Mouse (Mus musculus) skeletal muscle tissue, adult 2 months (tissue): ENCODE results near the gene Acin1.

ENCODE experiments used
- DNase-seq: peaks from one replicate; pipeline ENCODE4 v3.0.0-alpha.2; 2012; ENCODE audit warnings: low read depth, low spot score

Gene Acin1

DNA sequence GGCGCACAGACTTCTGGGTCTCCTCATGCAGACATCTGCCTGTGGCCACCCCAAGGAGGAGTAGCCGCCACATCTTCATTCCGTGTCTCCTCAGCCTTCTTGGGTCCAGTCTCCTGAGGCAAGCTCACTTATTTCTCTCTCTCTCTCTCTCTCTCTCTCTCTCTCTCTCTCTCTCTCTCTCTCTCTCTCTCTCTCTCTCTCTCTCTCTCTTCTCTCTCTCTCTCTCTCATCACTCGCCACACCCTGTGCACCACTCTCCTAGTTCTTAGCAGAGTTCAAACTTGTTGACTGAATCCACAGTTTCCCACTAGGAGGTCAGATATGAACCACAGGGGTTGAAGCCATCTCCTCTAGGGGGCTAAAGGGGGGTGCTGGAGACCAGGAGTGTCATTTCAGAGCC lies 12.0 kb upstream of the Acin1 start, which contains the start of gene Gm29776:
Gene Gm29776 (minus strand): TSS at position 101 of the 400 bp plus-strand sequence.
- DNase-seq, result no peak

DNA sequence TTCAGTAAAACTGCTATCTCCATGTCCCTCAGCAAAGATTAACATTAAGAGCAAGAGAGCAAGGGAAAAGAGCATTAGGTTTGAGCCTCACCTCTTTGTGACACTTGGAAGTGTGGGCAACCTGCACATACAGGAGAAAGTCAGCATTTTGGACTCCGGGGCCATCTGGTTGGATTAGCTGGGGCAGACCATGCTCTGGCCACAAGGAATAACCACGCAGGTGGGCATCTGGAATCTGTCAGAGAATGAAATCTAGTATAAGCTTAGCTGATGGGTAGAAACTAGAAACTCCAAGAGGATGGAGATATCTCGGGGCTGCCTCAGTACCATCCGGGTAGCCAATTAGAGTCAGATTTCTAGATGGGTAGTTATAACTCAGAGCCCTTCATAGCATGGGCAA lies 10.0 kb upstream of the Acin1 start:
- no peak for DNase-seq

DNA sequence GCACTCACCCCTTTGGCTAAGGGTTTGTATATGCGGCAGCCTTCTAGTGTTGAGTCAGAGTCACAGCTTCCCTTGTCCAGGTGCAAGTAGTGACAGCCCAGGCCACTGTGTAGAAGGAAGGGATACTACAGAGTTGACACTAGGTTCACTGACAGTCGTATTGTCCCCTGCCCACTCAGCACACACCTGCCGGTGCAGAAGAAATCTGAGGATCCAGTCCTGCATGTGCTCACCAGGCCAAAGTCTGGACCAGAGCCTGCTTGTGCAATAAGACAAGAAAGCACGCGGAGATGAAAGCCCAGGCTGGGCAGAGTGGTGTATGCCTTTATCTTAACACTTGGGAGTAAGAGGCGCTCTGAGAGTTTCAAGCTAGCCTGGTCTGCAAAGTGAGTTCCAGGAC lies 8.3 kb upstream of the Acin1 start:
- DNase-seq, result no peak

DNA sequence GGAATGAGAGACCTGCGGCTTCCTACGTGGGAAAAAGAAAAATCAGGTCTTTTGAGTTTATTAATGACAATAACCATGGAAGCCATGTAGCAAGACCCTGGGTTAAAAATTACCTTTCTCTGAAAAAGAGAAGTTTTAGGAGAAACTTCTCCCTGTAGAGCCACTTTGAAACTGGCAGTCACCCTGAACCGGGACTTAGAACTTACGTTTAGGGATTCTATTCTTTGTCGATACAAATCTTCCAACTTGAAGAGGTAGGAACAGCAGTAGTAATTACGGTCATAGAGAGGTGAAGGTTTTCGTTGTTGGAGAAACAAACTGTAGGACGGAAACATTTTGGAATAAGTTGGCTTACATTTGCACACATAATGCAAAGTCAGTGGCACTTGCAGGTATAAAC lies 520 bp upstream of the Acin1 start:
- no peak for DNase-seq

DNA sequence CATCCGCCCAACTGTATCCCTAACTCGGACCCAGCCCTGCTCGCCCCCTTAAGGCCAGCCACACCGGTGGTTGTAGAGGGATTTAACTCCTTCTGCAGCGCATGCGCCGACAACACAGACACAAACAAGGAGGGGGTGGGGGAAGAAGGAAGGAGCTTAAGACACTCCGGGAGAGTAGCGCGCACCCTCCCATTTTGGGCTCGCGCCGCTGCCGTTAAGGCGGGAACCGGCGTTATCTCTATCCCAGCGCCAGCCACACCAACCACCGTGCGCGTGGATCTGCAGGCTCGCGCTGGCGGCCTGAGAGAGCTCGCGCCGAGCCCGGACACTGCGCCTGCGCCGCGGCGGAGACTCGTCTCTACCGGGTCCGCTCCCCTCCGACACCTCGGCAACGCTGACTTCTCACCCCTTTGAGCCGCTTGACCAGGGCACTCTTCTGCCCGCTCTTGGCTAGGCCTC lies 639 bp downstream of the Acin1 start, which contains the start of gene 1700123O20Rik:
Gene 1700123O20Rik (plus strand): TSS at position 154 of the 459 bp plus-strand sequence.
- DNase-seq, result peak; percentile 85

DNA sequence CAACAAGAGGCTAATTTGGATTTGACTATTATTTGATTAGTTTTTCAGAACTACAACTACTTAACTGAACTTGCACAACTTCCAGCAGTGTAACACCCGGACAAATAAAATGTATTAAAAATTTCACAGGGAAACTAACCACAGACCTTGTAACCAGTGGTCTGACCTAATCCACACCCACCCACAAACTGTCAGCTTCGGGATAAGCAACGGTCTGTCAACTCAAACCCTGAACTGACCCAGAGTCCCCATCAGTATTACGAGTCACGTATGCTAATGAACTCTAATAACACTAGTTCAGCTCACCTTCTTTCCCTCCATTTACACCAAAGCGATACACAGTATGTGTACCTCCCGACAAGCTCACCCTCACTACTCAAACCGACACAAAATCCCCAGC lies 1.3 kb downstream of the Acin1 start:
- DNase-seq, result no peak

DNA sequence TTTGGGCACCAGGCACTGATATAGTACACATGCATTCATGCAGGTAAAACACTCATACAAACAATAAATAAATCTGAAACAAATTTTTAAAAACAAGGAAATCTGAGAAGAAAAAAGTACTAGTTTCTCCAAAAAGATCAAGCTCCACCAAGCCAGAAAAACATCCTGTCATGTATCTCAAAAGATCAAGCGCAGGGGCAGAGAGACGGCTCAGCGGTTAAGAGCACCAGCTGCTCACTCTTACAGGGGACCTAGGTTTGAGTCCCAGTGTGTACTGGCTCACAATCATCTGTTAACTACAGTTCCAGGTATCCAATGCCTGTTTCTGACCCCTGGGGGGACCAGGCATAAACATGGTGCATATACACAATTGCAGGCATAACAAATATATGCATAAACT lies 4.3 kb downstream of the Acin1 start:
- no peak for DNase-seq

DNA sequence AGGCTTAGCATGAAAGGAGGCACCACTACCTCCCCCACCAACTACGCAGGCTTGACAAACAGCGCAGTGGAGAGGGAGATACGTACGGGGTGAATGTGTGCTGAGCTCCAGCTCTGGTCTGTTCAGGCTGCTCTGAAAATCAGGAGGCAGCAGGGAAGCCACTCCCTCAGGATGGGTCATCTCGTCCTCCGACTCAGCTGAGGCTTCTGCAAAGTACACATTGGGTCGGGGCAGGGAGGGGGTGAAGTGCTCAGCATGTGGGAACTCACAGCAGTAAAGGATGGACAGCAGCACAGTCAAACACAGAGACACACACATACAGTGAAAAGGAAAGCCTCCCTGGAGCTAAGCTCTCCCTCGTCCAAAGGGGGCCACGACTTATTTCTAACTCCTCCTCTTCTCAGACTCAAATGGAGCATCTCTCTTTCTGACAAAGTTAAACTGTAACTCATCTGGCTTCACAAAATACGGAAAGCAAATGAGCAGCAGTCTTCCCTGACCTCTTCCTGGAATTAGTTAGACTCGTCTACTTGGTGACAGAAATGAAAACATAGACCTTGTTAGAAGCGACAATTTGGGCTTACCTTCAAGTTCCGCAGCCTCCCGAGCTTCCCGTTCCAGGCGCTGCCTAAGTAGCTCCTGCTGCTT lies 8.0 kb downstream of the Acin1 start:
- DNase-seq, result no peak

DNA sequence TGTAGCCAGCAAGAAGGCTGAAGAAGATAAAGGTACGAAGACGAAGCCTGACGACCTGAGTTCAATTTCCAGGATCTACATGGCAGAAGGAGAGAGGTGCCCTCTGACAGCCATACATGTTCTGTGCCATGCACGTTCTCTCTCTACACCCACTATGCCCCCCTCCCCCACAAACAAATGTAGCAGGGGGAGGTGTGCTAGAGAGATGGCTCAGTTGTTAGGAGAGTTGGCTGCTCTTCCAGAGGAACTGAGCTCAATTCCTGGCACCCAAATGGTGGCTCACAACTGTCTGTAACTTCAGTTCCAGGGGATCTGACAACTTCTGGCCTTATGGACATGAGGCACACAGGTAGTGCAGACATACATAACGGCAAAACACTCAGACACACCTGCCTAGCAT lies 10.4 kb downstream of the Acin1 start:
- no peak for DNase-seq

DNA sequence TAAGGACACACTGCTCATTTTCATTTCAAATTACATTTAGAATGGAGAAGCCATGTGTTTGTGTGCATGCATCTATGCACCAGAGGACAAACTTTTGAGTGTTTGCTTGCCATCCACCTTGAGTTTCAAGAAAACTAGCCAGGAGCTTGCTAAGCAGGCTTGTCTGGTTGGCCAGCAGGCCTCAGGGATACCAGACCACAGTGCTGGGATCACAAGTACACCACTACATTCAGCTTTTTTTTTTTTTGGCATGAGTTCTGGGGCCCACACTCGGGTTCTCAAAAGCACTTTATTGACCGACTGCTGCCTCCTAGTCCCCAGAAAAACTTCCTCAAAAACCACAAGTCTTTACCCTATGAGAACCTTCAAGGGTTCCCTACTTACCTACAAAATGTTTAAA lies 12.4 kb downstream of the Acin1 start:
- no peak for DNase-seq

DNA sequence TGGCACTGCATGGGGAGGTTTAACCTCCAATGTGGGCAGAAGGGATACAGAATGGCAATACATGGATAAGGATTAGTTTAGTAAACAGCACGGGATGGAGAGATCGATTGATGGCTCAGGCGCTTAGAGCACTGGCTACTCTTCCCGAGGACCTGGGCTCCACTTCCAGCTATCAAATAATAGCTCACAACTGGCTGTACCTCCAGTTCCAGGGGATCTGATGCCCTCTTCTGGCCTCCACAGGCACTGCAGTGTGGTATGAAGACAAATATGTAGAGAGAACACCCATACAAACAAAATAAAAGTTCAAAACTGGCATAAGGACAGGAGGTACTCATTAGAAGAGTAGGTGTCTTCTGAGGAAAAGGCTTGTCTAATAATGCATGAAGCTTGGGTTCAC lies 17.4 kb downstream of the Acin1 start:
- DNase-seq, result no peak

DNA sequence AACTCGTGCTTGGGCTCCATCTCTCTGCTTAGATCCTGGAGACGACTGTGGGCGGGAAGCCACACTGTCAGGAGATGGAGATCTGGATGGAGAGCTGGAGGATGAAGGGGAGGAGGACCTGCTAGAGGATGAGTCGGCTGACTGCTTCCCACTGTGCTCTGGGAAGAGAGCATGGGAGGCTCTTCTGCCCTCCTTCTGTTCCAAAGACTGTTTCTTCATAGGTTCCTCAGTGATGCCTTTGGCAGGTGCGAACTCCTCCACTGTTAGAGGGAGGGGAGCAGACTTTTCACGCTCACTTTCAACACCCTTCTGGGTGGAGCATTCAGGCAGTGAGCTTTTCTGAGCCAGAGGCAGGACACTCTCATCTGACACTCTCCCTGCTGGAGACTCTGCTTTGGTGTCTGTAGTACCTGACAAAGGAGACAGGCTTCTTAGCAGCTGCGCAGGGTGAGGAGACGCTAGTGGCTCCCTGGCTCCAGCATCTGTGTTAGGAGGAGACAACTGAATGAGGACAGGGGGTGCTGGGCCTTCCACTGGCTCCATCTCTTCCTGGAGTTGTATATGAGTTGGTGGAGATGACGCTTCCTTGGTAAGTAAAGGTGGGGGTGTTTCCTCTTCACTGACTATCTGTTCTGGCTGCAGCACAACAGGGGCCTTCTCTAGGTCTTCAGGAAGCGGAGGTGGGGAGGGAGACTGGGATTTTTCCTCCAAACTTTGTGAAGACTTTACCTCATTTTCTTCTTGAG lies 22.1 kb downstream of the Acin1 start:
- no peak for DNase-seq

DNA sequence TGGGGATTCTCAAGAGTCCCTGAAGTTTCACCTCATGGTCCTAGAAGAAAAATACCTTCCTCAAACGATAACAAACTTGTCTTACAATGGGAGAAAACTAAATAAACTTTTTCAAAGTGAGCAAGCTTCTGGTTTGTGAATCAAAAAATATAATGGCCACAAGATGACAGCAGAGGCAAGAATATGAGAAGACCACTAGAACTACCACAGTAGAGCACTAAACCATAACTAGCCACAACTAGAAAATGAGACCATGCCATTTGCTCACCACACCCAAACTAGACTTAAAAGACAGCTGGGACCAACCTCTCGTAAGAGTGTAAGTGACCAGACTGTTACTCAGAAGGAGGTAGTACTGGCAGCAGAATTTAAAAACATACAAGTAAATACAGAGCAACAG lies 26.7 kb downstream of the Acin1 start:
- no peak for DNase-seq

DNA sequence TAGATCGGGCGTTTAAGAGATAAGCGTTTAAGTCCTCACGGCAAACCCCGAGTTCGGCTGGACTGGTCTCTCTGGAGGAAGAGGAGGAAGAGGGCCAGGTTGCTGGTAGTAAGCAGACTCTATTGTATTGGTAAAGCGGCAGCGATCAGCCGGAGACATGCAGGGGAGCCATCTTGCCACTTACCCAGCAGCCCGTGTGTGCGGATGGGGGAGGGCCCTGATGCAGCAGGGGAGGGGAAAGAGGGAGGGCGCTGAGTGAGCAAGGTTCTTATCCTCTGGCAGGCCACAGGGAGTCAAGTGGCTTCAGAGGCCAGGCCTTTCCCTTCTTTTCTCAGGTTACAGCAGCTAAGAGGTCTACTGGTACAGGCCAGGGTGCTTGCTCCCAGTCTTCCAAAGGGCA lies 33.2 kb downstream of the Acin1 start:
- DNase-seq, result peak; percentile 88

DNA sequence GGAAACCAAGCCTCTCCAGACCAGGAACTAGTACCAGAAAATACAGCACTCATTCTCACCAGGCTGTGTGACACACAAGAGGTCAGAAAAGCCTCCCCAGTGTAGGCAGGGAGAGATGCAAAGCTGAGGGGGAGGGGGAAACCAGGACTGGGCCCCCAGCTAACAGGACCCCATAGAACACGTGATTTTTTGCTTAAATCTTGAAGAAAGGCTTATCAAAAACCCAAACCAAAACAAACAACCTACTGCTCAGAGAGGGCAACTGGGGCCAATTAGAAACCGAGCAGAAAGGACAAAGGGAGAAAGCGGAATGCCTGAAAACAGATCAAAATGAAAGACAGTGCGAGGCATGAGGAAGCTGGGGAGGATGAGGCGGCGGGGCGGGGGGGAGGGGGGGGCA lies 33.9 kb downstream of the Acin1 start:
- no peak for DNase-seq

DNA sequence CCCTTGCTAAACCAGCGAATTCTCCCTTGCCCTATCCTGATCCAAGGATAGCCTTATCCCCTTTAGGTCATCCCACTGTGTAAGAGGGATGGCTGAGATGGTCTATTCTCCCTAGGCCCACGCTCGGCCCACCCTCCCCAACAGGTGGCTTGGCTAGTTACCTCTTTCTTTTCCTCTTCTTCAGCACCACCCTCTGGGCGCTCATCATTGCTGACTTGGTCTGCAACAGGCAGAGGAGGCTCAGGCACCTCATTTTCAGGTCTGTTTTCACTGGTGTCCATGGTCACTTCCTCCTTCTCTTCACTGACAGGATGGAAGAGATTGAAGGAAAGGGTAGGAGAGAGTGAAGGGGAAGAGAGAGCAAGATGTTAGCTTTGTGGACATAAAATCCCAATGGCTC lies 35.2 kb downstream of the Acin1 start:
- DNase-seq, result no peak

DNA sequence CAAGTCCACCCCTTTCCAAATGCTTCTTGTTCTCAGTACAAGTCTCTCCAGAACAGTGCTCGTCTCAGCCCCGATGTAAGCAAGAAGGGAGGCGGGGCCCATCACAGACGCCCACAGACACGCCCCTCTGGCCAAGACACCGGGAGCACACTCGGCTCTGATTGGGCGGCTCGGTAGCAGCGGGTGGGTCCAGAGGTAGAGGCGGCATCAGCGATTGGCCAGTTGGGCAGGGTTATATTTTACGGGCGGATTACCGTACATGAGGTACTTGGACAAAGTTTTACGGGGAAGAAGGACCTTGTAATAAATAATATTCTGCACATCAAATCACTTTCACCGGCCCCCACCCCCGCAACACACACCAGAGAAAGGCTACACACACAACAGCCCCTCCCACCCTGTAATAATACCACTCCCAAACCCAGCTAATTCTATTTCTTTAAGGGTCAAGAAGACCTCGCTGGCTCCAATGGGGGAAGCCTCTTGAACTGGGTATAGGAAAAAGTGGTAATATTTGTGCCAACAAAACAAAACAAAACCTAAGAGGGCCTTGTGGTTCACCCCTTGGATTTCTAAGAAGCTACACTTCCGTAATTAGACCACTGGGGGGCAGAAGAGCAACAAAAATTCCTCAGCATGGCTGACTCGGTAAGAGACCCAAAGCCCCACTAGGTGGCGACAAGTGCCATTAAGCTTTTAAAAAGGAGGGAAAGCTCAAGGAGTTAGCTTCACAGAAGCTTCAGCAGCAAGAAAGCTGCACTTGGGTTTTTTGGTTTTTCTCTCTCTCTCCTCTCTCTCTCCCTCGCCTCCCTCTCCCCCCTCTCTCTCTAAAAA lies 35.9 kb downstream of the Acin1 start:
- peak; percentile 79 for DNase-seq

DNA sequence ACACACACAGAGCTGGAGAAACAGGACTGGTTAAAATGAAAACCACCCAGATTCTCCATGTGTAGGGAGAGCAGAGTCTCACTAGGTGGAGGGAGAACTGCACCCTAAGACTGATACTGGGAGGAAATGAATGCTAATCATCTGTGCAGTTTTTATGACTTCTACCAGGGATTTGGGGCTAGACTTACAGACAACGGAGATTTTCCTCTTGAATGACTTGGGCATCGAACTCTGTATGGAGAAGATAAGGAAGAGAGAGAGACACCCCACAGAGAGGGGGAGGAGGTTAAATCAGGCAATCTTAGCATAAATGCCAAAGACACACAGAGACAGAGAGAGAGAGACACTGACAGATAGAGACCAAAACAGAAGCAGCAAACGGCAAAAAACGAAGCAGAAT lies 38.8 kb downstream of the Acin1 start:
- no peak for DNase-seq

DNA sequence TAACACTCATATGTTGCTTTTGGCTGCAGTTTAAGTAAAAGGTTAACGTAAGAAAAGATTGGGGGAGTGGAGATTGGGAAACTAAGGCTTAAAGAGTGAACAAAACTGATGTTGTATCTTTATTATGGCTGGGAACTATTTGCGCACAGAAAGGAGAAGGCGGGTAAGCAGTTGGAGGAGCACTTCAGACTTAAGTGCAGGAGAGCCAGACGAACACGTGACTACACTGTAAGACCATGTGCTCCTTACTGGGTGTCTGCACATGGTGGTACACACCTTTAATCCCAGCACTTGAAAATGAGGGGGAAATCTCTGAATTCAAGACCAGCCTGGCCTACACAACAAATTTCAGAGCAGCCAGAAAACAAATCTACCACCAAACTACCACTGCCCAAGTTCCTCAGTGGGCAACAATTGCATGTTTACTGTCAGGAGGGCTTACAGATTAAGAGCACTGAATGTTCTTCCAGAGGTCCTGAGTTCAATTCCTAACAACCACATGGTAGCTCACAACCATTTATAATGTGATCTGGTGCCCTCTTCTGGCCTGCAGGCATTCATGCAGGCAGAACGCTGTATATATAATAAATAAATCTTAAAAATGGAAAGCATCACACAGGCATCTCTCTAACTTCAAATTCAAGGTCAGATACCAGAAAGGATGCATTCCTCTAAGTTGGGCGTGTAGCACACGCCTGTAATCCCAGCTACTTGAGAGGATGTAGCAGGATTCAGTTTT lies 39.7 kb downstream of the Acin1 start:
- no peak for DNase-seq

DNA sequence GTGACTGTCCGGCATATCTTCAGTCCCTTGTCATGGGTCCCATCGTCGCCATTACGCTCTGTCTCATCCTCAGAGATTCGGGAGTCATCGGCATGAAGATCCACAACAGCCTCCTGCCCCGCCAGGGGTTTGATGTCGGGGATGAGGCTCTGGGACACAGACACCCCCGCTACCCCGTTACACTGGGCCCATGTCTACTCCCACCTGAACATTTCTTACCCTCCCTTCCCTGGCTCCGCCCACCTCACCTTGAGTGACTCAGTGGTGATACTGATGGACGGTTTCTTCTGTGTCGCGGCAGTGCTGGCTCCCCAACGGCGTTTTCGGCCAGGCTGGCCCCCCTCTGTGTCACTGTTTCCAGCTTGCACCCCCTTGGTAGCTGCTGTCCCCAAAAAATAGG lies 40.3 kb downstream of the Acin1 start:
- DNase-seq, result no peak

DNA sequence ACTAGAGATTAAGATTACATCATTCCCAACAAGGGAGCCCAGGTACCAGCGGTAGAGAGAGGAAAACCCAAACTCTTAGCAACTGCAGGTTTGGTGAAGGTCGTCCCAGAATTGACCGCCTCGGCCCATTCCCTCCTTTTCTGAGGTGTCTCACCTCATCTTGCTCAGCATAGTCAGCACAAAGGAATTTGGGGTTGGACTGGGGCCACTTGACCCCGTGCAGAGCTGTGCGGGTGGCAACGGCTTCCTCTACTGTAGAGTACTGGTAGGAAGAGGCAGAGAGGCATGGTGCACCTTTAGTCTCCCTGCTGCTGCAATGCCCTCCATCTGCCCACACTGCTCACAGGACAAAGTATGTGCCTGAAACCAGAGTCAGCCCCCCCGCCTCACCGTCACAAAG lies 42.4 kb downstream of the Acin1 start:
- no peak for DNase-seq

DNA sequence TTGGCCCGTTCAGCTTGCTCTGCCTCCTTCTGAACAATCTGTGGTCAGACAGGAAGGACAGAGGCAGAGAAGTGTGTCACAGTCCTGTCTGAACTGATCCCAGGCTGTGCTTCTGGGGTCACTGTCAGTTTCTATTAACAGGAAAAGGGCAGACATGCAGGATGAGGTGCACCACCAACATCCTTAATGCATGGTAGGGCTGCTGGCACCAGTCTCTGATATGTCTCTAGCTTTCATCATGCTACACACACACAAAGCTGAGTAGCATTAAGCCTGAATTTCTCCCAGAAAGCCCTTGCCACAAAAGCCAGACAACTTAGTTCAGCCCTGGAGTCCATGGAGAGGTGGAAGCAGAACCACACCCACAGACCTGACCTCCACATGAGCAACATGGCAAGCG lies 43.7 kb downstream of the Acin1 start:
- DNase-seq, result no peak
